Mouse (Mus musculus): ENCODE data around the gene Aqp7. TPM values are rescaled to one million over a fixed set of nuclear protein-coding genes. Genes with fewer than 3 reads are reported as not detected.

Aqp7 gene
- total RNA-seq, 2 experiments from 2014 or later: 38.2 to 43.8 TPM

DNA sequence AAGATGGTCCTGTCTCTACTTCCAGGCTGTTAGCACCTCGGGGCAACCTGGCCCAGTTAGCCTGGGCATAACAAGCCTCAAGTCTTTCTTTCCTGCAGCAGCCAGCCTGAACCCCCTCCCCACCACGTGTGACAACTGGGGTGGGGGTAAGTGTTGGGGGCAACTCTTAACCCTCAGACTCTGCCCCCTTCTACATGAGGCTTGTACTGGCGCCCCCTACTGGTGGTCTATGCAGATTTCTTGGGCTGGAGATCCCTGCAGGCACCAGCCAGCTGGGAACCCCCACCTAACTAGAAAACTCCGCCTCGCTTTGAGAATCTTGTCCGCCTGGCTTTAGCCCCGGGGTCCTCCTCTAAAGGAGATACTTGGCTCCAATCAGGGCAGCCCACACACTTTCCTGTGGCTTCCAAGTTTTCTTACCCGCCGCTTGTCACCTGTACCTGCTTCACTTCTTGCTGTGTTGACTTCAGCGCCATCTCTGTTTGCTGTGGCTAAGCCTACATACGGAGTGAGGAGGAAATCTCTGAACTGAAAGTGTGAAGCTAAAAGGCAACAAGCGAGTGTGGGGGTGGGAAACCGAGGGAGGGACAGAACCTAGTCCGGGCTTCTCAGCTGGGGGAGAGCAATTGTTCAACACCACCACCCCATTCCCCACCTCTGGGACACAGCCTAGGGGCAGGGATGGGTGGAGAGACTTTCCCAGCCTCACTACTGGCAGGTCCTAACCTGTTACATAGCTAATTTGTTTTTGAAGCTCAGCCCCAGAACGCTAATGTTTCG, 16.1 kb upstream of the Aqp7 start:
- intact Hi-C loops (cut with DNase I): no loop called here
- DNase-seq: peak; percentile 28 to 39

DNA sequence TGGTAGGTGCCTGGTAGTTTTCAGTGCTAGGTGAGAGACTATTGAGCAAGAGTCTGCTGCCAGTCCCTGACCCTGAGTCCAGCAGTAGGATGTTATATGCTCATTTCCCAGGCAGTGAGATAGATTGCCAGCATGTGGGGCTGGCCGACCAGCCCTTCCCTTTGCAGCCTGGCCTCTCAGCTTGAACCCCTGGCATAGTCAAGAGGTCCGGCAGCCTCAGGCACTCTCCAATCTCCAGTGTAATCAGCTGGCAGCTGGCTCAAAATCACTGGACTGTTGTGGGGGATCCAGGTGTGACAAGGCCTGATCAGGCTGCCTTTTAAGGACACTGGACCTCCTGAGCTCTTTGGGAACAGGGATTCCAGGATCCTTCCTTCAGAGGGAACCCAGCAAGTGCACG, 15.4 kb upstream of the Aqp7 start:
- DNase-seq: no peak
- intact Hi-C loops (cut with DNase I): no loop called here

DNA sequence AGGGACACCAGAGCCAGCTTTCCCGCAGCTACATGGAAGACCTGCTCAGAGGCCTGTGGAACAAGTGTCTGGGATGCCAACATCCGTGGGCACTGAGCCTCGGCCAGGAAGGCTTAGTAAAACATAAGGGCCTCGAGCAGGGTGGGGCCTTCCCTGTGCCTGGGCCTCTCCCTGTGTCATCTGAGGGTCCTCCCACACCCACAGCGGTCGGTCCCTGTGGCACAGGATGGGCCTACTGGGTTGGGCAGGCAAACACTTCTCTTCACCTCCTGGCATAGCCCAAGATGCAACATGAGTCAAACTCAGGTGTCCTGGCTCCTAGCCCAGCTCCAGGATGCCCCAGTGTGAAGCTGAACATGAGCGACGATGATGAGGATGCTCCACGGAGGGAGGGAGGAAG, 9.4 kb upstream of the Aqp7 start:
- intact Hi-C loops (cut with DNase I): loop anchor here (10.0 kb wide), 1 partner anchor 167 kb away; no protein-coding TSS in a partner anchor

DNA sequence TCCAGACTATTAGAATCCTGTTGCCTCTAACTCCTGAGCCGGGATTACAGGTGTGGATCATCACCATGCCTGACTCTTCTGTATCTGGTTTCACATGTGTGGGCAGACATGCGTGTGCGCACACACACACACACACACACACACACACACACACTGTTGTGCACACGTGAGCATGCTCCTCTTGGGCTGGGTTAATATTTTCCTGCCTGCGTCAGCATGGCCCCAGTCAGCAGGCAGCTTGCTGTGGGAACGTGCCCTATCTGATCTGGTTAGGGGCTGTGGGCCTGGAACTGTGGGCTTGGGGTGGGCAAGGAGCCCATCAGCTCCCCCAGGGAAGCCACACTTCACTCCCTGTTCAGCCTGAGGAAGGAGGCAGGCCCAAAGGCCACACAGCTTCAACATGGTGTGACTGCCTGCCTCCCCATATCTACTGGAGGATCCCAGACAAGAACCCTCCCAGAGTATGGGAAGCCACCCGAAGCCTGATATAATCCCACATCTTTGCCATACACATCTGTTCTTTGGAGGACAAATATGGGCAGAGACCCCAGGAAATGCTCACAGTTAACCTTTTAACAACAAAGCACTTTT, 8.9 kb upstream of the Aqp7 start:
- intact Hi-C loops (cut with DNase I): loop anchor here (10.0 kb wide), 1 partner anchor 168 kb away; no protein-coding TSS in a partner anchor

More for the DNA sequence above, 9.4 kb upstream of the Aqp7 start:
- DNase-seq: no peak

DNA sequence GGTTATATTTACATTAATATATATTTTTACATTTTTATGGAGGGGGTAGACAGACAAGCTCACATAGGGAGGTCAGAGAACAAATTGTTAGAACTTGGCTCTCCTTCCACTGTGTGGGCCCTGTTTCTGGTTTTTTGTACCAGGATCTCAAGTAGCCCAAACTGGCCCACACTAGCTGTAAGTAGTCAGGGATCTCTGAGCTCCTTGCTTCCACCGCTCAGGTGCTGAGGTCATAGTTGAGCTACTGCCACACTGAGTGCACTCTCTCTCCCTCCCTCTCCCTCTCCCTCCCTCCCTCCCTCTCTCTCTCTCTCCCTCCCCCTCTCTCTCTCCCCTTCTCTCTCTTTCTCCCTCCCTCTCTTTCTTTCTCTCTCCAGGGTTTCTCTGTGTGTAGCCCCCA, 8.3 kb upstream of the Aqp7 start:
- intact Hi-C loops (cut with DNase I): loop anchor here (10.0 kb wide), 1 partner anchor 169 kb away; no protein-coding TSS in a partner anchor
- no peak for DNase-seq

More for the DNA sequence above, 8.9 kb upstream of the Aqp7 start:
- DNase-seq: no peak

DNA sequence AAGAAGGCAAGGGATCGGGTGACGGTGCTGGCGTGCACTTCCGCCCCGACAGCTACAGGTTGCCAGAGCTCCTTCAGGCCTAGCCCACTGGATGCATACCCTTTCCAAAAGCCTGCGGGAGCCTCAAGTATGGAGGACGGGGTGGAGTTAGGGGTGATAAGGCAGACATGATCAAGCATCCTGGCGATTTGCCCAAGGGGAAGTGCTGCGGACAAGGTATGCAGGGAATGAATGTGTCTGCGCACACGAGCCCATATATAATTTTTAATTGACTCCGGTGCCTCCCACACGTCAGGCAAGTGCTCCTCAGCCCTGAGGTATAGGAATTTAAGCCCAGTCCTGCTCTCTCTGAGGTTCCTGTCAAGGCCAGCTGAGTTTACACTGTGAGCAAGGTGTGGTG, 7.2 kb upstream of the Aqp7 start:
- intact Hi-C loops (cut with DNase I): loop anchor here (10.0 kb wide), 1 partner anchor 170 kb away; no protein-coding TSS in a partner anchor
- peak in 1 of 2 experiments; percentile 46 for DNase-seq

DNA sequence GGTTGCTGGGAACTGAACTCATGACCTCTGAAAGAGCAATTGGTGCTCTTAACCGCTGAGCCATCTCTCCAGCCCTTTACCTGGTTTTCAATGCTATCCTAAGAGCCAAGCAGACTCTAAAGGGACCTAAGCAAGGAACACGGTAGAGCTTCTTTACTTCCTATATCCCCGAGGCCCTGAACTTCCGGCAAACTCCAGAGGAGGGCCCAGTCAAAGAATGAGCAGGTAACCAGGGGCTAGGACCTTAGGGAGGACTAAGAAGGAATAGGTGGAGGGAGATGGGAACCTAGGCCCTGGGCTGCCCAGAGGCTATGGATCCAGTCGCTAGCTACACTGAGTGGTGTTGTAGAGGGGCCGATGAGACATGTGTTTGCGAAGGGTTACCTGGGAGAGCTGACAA, 3.8 kb upstream of the Aqp7 start:
- intact Hi-C loops (cut with DNase I): loop anchor here (5.0 to 10.0 kb wide), 3 partner anchors 173 to 336 kb away; no protein-coding TSS in a partner anchor
- DNase-seq: no peak

DNA sequence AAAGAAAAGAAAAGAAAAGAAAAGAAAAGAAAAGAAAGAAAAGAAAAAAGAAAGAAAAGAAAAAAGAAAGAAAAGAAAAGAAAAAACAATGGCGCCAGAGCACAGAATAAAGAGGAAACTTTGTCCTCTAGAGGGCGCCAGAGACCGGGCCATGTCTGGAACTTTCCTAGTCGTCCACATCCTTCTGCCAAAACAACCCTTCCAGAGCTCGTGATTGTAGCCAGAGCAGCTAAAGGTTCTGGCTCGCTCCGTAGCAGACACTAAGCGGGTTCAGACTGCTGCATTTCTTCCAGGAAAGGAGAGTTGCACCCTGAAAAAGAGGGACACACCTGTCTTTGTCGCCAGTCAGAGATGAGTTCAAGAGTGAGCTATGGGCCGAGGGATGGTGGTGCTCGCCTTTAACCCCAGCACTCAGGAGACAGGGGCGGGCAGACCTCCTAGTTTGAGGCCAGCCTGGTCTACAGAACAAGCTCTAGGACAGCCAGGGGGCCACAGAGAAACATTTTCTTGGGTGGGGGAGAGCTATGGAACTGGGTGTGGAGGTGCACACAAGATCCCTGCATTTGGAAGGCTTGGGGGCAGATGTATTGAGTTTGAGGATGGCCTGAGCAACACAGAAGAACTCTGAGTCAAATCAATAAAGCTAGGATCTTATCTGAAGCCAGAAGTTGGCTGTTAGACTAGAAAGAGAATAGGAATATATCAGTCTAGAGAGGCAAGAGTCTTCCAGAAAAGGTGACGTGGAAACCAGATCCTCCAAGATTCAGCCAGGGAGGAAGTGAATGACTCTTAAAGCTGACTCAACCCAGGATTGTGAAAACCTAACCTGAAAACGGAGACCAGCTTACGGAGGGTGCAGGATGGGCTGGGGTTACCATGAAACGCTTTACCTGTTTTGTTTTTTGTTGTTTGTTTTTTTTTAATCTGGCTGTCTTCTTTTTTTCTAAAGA, 3.1 kb upstream of the Aqp7 start:
- intact Hi-C loops (cut with DNase I): loop anchor here (1.0 to 10.0 kb wide), 4 partner anchors 68 to 336 kb away; no protein-coding TSS in a partner anchor
- peak; percentile 86 to 93 for DNase-seq

DNA sequence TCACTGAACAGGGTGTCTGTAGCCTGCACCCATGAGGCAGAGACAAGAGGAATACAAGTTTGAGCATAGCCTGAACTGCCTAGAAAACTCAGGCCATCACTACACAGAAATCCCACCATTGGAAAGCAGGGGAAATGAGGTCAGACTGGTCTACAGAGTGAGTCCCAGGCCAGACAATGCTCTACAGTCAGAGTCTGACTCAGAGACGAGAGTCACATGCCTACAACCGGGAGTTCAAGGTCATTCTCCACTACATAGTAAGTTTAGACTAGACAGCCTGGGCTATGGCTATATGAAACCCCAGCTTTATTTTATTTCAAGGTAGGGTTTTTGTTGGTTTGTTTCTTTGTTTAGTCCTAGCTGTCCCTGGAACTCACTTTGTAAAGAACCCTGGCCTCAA, 987 bp upstream of the Aqp7 start:
- DNase-seq: no peak
- intact Hi-C loops (cut with DNase I): no loop called here

DNA sequence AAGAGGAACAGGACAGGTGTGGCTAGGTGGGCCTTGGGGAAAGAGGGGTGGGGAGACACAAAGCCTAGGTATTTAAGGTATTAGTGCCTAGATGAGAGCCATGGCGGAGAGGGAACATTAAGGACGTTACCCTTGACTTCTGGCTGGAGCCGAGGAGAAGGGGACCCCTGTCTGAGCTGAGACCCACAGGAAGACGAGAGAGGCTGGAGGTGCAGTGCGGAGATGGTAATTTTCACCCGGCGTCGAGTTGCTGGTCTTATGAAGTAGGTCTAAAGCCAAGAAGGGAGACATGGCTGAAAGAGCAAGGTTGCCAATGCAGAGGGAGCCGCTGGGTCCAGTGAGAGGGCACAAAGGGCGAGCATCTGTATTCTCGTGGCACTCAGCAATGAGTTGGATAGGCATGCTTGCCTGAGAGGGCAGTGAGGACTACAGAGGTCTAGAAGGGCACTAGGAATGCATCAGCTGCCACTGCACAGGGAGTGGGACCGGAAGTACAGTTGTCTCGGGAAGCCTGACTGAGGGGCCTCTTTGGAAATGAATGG, 1.6 kb downstream of the Aqp7 start:
- DNase-seq: no peak
- intact Hi-C loops (cut with DNase I): no loop called here

DNA sequence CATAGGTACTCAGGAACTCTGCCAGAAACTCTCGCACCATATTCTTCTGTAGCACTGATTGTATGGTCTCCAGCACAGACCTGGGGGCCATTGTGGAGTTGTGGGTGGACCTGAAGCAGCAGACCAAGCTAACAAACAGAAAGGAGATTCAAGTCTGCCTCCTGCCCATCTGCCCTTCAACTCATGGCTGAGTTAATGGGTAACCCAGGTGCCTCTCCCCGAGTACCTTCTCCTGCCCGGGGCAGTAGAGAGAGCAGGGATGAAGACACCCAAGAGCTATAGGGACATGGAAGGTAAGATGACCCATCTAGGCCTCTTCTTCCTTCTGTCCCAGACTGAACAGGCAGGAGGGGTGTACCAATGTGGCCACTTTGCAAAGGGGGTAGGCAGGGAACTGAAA, 2.7 kb downstream of the Aqp7 start:
- intact Hi-C loops (cut with DNase I): no loop called here
- DNase-seq: no peak

DNA sequence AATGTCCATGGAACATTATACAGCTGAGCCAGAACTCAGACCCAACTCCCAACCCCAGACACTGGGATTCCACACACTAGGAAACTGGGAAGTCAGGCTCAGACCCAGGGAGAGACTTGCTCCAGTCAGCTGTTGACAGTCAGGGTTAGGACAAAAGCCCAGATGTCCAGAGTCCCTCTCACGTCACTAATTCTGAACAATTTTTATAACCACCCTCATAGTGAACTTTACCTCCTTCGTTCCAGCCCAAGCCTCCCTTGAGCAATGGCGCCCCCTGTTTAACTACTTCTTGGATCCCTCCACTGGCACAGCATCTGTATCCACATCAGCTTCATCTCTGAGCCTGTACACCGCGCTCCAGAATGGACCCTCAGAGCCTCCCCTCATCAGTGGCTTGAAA, 4.0 kb downstream of the Aqp7 start:
- peak in 1 of 2 experiments; percentile 43 for DNase-seq
- intact Hi-C loops (cut with DNase I): no loop called here

DNA sequence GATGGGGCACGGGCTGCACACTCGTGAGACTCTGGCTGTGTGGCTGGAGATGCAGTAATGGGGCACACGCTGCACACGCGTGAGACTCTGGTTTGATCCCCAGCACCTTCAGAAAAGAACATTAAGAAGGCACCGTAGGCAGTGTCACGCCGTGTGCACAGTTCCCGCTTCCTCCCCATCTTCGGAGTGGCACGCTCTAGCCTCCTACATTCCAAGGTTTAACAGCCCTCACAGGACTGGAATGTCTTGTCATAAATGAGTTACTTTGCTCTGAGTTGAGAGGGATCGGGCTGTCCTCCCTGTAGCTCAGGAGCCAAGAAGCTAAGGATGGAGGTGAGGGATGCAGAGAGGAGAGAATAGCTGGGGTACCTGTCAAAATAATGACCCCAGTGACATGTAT, 5.1 kb downstream of the Aqp7 start:
- no peak for DNase-seq
- intact Hi-C loops (cut with DNase I): no loop called here

DNA sequence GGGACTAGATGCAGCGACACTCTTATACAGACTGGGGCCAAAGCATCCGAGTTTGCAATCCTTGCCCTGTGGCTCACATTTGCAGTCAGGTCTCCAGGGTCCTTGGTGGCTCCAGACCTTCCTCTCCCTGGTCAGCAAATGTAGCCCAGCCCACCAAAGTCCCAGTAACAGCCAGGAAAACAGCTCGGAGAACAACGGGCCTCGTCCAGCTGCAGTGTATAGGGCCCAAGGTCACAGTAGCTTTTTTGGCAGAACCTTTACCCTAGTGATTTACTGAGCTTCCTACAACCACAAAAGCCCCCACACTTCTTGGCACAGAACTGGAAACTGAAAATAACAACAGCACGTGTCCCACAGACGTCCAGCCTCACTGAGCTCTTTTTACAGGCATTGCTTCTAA, 7.0 kb downstream of the Aqp7 start:
- intact Hi-C loops (cut with DNase I): no loop called here
- peak; percentile 51 to 58 for DNase-seq

DNA sequence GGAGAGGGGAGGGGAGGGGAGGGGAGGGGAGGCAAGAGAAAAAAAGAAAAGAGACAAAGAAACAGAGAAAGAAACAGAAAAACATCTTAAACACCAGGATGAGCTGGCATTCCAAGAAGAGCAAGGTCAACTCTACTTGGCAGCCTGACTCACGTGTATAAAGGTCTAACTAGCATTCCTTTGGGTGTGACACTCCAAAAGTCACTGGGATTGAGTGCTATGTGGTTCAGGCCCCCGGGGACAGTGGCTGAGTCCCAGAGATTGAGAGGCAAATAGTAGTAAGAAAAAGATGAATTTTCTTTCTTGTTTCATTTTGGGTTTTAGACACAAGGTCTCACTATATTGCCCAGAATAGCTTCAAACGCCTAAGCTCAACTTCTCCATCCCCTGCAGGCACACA, 10.0 kb downstream of the Aqp7 start:
- no peak for DNase-seq
- intact Hi-C loops (cut with DNase I): no loop called here

DNA sequence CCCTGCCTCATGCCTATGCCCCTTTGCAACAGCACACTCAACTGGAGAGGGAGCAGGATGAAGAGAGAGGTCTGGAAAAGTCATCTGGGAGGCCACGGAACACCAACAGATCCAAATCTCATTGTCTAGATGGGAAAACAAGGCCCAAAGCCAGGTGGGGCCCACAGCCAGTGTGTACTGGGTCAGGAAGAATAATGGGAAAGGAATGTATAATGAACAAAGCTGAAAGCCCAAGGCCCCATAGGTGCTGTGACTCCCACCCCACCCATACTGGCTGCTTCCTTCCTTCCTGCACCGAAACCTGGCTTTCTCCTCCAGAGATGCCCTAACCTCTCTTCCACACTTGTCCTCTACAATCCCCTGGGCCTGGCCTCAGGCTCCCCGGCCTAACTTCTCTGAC, 16.7 kb downstream of the Aqp7 start:
- intact Hi-C loops (cut with DNase I): no loop called here
- DNase-seq: peak; percentile 50 to 60

DNA sequence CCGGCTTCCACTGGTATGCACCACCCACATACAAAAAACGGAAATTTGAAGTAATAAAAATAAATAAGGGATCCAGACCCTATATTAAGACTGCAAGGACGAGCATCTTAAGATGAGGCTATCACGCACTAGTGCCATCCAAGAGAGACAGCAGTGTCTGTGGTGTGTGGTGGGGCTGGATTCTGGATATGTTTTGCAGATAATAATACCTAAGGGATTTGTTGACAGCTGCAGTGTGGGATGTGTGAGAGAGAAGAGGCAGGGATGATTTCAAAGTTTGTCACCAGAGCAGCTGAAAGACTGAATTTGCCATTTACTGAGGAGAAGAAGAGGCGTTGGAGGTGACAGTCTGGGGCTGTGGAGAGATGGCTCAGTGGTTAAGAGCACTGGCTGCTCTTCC, 18.6 kb downstream of the Aqp7 start:
- intact Hi-C loops (cut with DNase I): no loop called here
- no peak for DNase-seq

DNA sequence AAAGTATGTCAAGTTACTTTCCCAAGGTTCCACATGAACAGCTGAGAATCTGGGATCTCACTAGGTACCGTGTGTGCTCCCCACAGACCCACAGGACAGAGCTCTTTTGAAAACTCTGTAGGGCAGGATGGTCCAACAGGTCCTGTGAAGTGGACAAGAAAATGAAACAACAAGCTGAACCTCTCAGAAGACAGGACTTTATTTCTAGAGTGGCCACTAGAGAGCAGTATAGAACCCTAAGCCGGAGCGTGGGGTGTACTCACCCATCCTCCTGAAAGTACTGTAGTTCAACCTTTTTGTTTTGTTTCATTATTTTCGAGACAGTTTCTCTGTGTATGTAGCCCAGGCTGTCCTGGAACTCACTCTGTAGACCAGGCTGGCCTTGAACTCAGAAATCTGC, 19.7 kb downstream of the Aqp7 start:
- no peak for DNase-seq
- intact Hi-C loops (cut with DNase I): no loop called here

DNA sequence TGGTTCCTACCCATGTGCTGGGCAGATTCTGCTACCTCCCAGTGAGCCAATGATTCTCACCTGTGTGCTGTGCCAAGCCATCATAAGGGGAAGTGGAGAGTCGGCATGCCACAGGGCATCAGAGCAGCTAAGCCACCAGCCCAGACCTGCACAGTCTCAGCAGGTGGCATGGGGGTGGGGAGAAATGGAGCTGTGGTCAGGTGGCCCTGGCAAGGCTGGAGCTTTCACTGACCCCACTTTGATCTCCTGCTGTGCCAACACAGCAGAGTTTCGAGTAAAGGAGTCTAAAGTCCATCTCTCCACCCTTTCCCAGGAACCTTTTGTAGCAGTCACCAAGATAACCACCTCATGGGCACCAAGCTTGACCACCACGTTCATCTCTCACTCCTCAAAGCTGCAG, 20.1 kb downstream of the Aqp7 start:
- intact Hi-C loops (cut with DNase I): no loop called here

DNA sequence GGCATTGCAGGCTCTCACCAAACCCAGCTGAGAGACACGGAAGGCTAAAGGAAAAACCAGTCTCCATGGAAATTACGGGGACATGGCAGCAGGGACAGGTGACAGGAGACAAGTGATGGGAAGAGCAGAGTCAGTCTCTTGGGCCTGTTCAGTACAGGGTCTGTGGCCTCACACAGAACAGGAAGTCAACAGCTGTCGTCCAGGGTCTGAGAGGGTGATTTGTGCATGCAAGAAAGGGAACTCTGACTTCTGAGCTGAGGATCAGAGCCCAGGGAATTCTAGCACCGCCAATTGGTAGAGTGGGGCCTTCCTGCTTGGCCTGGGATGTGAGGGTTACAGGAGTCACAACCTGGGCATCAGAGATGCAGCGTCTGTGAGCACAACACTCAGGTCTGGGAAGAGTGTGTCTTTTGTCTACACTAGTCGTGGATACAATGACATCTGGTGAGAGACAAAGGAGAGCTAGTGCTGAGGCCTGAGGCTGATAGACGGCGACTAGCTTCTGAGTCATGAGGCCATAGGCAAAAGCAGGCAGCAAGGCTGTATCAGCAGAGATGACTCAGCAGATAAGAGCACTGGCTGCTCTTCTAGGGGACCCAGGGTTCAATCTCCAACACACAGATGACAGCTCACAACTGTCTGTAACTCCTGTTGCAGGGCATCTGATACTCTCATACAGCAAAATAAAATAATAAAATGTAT, 21.7 kb downstream of the Aqp7 start:
- intact Hi-C loops (cut with DNase I): no loop called here
- no peak for DNase-seq

More for the DNA sequence above, 20.1 kb downstream of the Aqp7 start:
- no peak for DNase-seq
